Mouse (Mus musculus) myocyte (in vitro differentiated cells): ENCODE results near the gene Gpr157. TPM values are rescaled to one million over a fixed set of nuclear protein-coding genes. Genes with fewer than 3 reads are reported as not detected.

Source experiments
- H3K27me3 ChIP-seq: one replicate; pipeline ENCODE4 v1.6.1; 2011; ENCODE audit not compliant: control insufficient read depth, insufficient read depth, insufficient read length
- H3K36me3 ChIP-seq: one replicate; pipeline ENCODE4 v1.6.1; 2011; ENCODE audit not compliant: control insufficient read depth, insufficient read depth
- H3K4me2 ChIP-seq: one replicate; pipeline ENCODE4 v1.6.1; 2011; ENCODE audit warnings: low read depth, control low read depth
- H3K4me3 ChIP-seq: one replicate; pipeline ENCODE4 v1.5.1; 2011; ENCODE audit warnings: mild to moderate bottlenecking, control low read depth, moderate library complexity
- H3K79me2 ChIP-seq: one replicate; pipeline ENCODE4 v1.6.1; 2011; ENCODE audit not compliant: control insufficient read depth, insufficient read depth
- H3ac ChIP-seq: one replicate; pipeline ENCODE4 v1.6.1; 2011; ENCODE audit not compliant: control insufficient read depth, insufficient read length
- CEBPB ChIP-seq: IDR thresholded peaks from 2 replicates; pipeline ENCODE4 v1.6.1; 2011; ENCODE audit warnings: mild to moderate bottlenecking, moderate library complexity; ENCODE audit not compliant: poor library complexity, insufficient read depth, severe bottlenecking
- E2F4 ChIP-seq: IDR thresholded peaks from one replicate; pipeline ENCODE4 v1.6.1; 2011; ENCODE audit warnings: mild to moderate bottlenecking, control low read depth, moderate library complexity; ENCODE audit not compliant: insufficient read depth
- MAX ChIP-seq: IDR thresholded peaks from one replicate; pipeline ENCODE4 v1.6.1; 2011; ENCODE audit warnings: low read depth, mild to moderate bottlenecking, control low read depth
- MYOD1 ChIP-seq, 3 experiments: IDR thresholded peaks; one replicate each; pipeline ENCODE4 v1.6.1; 2011; ENCODE audit warnings: control low read depth in 2 of 3, low read depth in 2 of 3, mild to moderate bottlenecking in 2 of 3, moderate library complexity in 1 of 3; ENCODE audit not compliant: insufficient read length in 2 of 3, control insufficient read depth in 1 of 3
- MYOG ChIP-seq, 3 experiments: IDR thresholded peaks; one replicate each; pipeline ENCODE4 v1.6.1; 2011; ENCODE audit warnings: control low read depth in 2 of 3, low read depth in 2 of 3, mild to moderate bottlenecking in 2 of 3; ENCODE audit not compliant: insufficient read length in 2 of 3, control insufficient read depth in 1 of 3, insufficient read depth in 1 of 3
- POLR2A ChIP-seq: IDR thresholded peaks from one replicate; pipeline ENCODE4 v1.6.1; 2011; ENCODE audit warnings: low read depth, mild to moderate bottlenecking, control low read depth, moderate library complexity; ENCODE audit not compliant: insufficient read length
- POLR2AphosphoS2 ChIP-seq: IDR thresholded peaks from one replicate; pipeline ENCODE4 v1.6.1; 2011; ENCODE audit warnings: low read depth, control low read depth; ENCODE audit not compliant: insufficient read length
- REST ChIP-seq: IDR thresholded peaks from one replicate; pipeline ENCODE4 v1.6.1; 2011; ENCODE audit warnings: mild to moderate bottlenecking, control low read depth, moderate library complexity; ENCODE audit not compliant: insufficient read depth, insufficient read length
- SRF ChIP-seq: IDR thresholded peaks from one replicate; pipeline ENCODE4 v1.6.1; 2011; ENCODE audit warnings: low read depth; ENCODE audit not compliant: control insufficient read depth, insufficient read length
- TCF12 ChIP-seq: IDR thresholded peaks from one replicate; pipeline ENCODE4 v1.6.1; 2011; ENCODE audit warnings: mild to moderate bottlenecking, control low read depth; ENCODE audit not compliant: poor library complexity, insufficient read depth, severe bottlenecking
- TCF3 ChIP-seq: IDR thresholded peaks from one replicate; pipeline ENCODE4 v1.6.1; 2011; ENCODE audit warnings: low read depth, control low read depth; ENCODE audit not compliant: insufficient read length
- USF1 ChIP-seq: IDR thresholded peaks from one replicate; pipeline ENCODE4 v1.6.1; 2011; ENCODE audit warnings: low read depth, mild to moderate bottlenecking, control low read depth, moderate library complexity
- polyA plus RNA-seq: library from polyadenylated mRNA; unstranded; fragments of >200 nt; fragmentation: generic; extraction: Trizol; gene quantifications from one replicate; pipeline ENCODE4 v1.2.1, GENCODE M21; 2012; ENCODE audit warnings: missing spikeins

The Gpr157 gene
- polyA plus RNA-seq, 1 experiment: 1.6 TPM

DNA sequence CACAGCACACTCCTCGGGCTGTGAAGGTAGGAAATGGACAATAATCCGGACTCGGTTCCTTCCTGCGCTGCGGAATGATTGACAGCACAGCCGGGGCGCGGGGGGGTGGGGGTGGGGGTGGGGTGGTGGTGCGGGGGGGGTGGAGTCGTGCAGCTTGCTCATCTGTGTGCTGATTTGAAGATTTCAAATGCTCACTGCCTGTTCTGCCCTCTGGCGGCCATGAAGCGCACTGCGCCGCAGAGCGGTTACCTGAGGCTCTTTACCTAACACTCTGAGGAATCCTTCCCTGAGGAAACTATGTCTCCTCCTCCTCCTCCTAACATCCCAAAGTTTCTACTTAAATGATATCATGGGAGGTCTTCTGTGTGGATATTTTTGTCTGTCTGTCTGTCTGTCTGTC, 25.7 kb downstream of the Gpr157 start:
- Histone ChIP-seq H3K4me2 (peak overlapping the region; percentile 49), H3K4me3 (no peak overlapping the region), H3ac (no peak overlapping the region), H3K27me3 (no peaks in the 10 kb centered on the region), H3K36me3 (no peaks in the 10 kb centered on the region), H3K79me2 (no peaks in the 10 kb centered on the region)
- TF ChIP-seq REST: no peak
- peak in 1 of 3 experiments; percentile 25 for TF ChIP-seq MYOD1 (IDR thresholded peaks at IDR 0.05; ENCODE audit: control insufficient read depth in 1 of 3, insufficient read length in 2 of 3, low read depth in 2 of 3)

DNA sequence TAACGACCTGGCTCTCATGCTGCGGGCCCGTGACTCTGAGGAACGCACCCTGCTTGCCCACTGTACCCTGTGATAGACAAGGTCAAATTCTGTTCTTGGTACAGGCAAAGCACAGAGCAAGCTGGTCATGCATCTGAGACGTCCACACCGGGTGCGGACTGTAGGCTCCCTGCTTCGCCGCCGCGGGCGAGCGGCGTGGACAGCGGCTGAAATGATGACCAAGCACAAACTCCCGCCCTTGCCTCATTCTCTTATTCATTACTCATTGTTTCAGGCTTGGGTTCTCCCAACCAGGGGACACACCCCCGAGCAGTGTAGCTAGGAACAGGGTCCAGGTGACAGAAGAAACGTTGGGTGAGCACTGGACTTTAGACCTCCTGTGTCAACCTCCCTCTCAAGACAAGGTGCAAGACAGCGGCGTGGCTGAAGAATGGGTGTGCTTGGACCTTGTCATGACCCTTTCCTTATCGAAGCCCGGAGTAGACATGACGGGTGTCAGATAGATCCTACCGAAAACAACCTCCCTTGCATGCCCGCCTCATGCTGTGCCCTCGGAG, 27.4 kb downstream of the Gpr157 start:
- no peak for TF ChIP-seq REST
- TF ChIP-seq TCF12: no peak
- no peak for TF ChIP-seq MYOD1 (IDR thresholded peaks at IDR 0.05; ENCODE audit: control insufficient read depth in 1 of 3, insufficient read length in 2 of 3, low read depth in 2 of 3)
- no peak for TF ChIP-seq E2F4
- no peak for TF ChIP-seq TCF3
- TF ChIP-seq MAX: no peak

DNA sequence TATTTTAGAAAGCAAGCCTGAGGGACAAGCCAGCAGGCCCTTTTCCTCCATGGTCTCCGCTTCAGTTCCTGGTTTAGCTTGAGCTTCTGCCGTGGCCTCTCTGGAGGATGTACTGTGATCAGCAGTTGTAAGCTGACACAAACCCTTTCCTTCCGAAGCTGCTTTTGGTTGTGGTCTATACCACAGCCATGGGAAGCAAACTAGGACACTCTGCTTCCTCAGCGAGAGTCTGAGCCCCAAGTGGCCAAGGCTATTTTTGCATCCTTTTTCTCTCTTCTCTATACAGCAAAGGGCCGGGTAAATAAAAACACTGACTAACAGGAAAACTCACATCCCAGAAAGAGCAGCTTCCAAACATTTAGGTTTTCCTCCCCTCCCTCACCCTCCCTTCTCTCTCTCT, 30.1 kb downstream of the Gpr157 start:
- no peak for TF ChIP-seq USF1
- no peak for TF ChIP-seq TCF3
- TF ChIP-seq POLR2AphosphoS2: no peak
- TF ChIP-seq MYOD1 (IDR thresholded peaks at IDR 0.05; ENCODE audit: control insufficient read depth in 1 of 3, insufficient read length in 2 of 3, low read depth in 2 of 3): no peak
- no peak for TF ChIP-seq TCF12
- Histone ChIP-seq H3K27me3 (no peaks in the 10 kb centered on the region), H3K79me2 (no peaks in the 10 kb centered on the region), H3K4me2 (no peak overlapping the region), H3K4me3 (no peak overlapping the region), H3K36me3 (no peaks in the 10 kb centered on the region), H3ac (no peak overlapping the region)

More for the DNA sequence above, 27.4 kb downstream of the Gpr157 start:
- no peaks in the 10 kb centered on the region for H3K79me2 ChIP-seq
- no peak overlapping the region for H3K4me2 ChIP-seq
- H3ac ChIP-seq: no peak overlapping the region
- H3K27me3 ChIP-seq: no peaks in the 10 kb centered on the region
- H3K4me3 ChIP-seq: no peak overlapping the region
- no peaks in the 10 kb centered on the region for H3K36me3 ChIP-seq

DNA sequence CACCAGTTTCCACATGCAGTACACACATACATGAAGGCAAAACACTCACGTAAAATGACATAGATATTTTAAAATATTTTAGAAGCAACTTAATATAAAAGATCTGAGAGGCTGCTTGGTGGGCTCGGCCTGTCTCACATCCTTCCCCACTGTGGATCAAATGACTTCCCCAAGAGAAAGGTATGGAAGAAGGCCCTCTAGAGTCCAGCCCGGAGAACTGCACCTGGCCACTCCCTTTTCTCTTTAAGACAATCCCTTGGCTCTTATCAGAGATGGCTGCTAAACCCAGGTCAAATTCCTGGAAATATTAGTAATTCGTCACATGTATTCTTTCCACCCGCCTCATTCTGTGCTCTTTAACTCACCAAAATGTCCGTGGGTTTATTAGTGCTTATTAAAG, 31.0 kb downstream of the Gpr157 start:
- Histone ChIP-seq H3ac (no peak overlapping the region), H3K36me3 (no peaks in the 10 kb centered on the region), H3K4me3 (no peak overlapping the region), H3K27me3 (no peaks in the 10 kb centered on the region), H3K79me2 (no peaks in the 10 kb centered on the region), H3K4me2 (no peak overlapping the region)
- TF ChIP-seq POLR2AphosphoS2 (no peak), TCF3 (no peak), POLR2A (no peak), CEBPB (no peak)

DNA sequence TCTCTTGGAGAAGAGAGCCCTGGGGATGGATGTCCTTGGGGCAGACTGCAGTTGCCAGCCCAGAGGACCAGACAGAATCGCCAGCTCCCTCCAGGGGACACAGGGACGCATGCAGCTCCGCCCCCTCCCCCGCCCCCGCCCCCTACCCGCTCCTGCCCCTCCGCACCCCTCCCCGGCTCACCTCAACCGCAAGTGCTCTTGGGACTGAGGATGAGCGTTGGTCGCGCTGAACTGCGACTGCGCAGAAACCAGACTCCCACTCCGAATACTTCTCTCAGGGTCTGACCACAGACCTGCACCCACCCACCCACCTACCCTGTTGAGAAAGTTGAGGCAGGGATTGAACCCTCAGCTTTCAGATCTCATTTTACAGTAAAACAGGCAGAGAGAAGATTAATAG, 31.9 kb downstream of the Gpr157 start, which contains the start of gene Slc2a5:
Slc2a5 (plus strand) TSS at position 229 of the 400 bp plus-strand sequence.
- Histone ChIP-seq H3K4me3 (no peak within 1 kb of the TSS), H3K36me3 (no peaks in the 10 kb centered on the region)
- TF ChIP-seq E2F4: no peak

DNA sequence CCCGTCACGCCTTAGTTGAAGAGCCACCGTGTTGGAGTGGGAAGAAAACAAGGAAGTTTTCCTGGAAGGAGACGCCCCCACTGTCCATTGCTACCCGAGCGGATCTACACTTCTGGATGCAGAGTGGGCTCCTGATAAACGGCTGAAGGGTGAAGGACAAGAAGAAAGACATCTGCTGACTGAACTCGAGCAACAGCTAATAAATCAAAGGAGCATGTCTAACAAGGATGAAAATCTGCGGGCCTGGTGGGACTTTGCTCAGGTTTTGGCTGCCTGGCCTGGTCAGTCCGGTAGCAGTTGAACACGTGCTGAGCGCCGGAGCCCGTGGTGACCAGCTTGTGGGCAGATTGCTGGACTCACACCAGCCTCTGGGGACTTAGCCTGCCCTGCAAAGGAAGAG, 32.5 kb downstream of the Gpr157 start:
- Histone ChIP-seq H3K36me3 (no peaks in the 10 kb centered on the region), H3K79me2 (no peaks in the 10 kb centered on the region), H3K27me3 (no peaks in the 10 kb centered on the region), H3ac (no peak overlapping the region), H3K4me3 (no peak overlapping the region), H3K4me2 (peak overlapping the region; percentile 10)
- TF ChIP-seq CEBPB: no peak
- no peak for TF ChIP-seq POLR2AphosphoS2
- no peak for TF ChIP-seq SRF
- no peak for TF ChIP-seq E2F4
- no peak for TF ChIP-seq MYOG (IDR thresholded peaks at IDR 0.05; ENCODE audit: control insufficient read depth in 1 of 3, insufficient read depth in 1 of 3, insufficient read length in 2 of 3, low read depth in 2 of 3)
- TF ChIP-seq TCF3: no peak
- no peak for TF ChIP-seq POLR2A
- TF ChIP-seq REST: no peak
- TF ChIP-seq TCF12: no peak
- no peak for TF ChIP-seq MYOD1 (IDR thresholded peaks at IDR 0.05; ENCODE audit: control insufficient read depth in 1 of 3, insufficient read length in 2 of 3, low read depth in 2 of 3)
- no peak for TF ChIP-seq USF1
- TF ChIP-seq MAX: no peak

More for the DNA sequence above, 31.9 kb downstream of the Gpr157 start, which contains the start of gene Slc2a5:
- H3K4me2 ChIP-seq: peak within 1 kb of the TSS; percentile 10
- H3ac ChIP-seq: no peak within 1 kb of the TSS
- H3K79me2 ChIP-seq: no peaks in the 10 kb centered on the region
- H3K27me3 ChIP-seq: no peaks in the 10 kb centered on the region
